Mouse (Mus musculus) forebrain, postnatal 0 days (tissue): ENCODE measurements at regions not wholly inside any gene's neighbourhood (a gene's known extent, or its start where the extent isn't known, plus 50 kb on each side); places are given as distances from the start of the nearest gene placed in this dataset.

Experiments used
- ATAC-seq: fragments of 200-750 bp; cut with Nextera tagmentation; 2 replicates; pipeline ENCODE4 v1.8.0; 2017; ENCODE audit warnings: mild to moderate bottlenecking, moderate library complexity
- DNase-seq: peaks from one replicate; pipeline ENCODE4 v3.0.0-alpha.2; 2015
- H3K27ac ChIP-seq: fragments of 300-500 bp; sonication (generic); 2 replicates; pipeline ENCODE4 v1.5.1; 2014; ENCODE audit warnings: low read depth, mild to moderate bottlenecking, antibody characterized with exemption, low read length, moderate library complexity, mixed read lengths
- H3K27me3 ChIP-seq: fragments of 300-500 bp; sonication (generic); 2 replicates; pipeline ENCODE4 v1.6.1; 2014; ENCODE audit warnings: mild to moderate bottlenecking, low read length, mixed read lengths; ENCODE audit not compliant: insufficient read depth
- H3K36me3 ChIP-seq: fragments of 300-500 bp; sonication (generic); 2 replicates; pipeline ENCODE4 v1.6.1; 2014; ENCODE audit warnings: mild to moderate bottlenecking, moderate library complexity; ENCODE audit not compliant: insufficient read depth
- H3K4me1 ChIP-seq: fragments of 300-500 bp; sonication (generic); 2 replicates; pipeline ENCODE4 v1.6.1; 2014; ENCODE audit warnings: antibody characterized with exemption; ENCODE audit not compliant: insufficient read depth
- H3K4me2 ChIP-seq: fragments of 300-500 bp; sonication (generic); 2 replicates; pipeline ENCODE4 v1.6.1; 2014; ENCODE audit warnings: low read depth, mild to moderate bottlenecking, moderate library complexity
- H3K4me3 ChIP-seq: fragments of 300-500 bp; sonication (generic); 2 replicates; pipeline ENCODE4 v1.5.1; 2014; ENCODE audit warnings: low read depth, low read length, mixed read lengths
- H3K9ac ChIP-seq: fragments of 300-500 bp; sonication (generic); 2 replicates; pipeline ENCODE4 v1.6.1; 2014; ENCODE audit warnings: mild to moderate bottlenecking
- H3K9me3 ChIP-seq: fragments of 300-500 bp; sonication (generic); 2 replicates; pipeline ENCODE4 v1.6.1; 2016; ENCODE audit warnings: low read length
- CTCF ChIP-seq: sonication (generic); IDR thresholded peaks from 2 replicates; pipeline ENCODE4 v1.5.1; 2016; ENCODE audit warnings: antibody characterized with exemption, control low read depth, low read depth
- WGBS: fragments of 180-500 bp; shearing (Covaris S2); extraction: QIAGEN DNeasy Blood & Tissue Kit; methylation state at CpG from one replicate; pipeline ENCODE4 v1.1.7; 2014; 5-methylcytosine and 5-hydroxymethylcytosine counted together

DNA sequence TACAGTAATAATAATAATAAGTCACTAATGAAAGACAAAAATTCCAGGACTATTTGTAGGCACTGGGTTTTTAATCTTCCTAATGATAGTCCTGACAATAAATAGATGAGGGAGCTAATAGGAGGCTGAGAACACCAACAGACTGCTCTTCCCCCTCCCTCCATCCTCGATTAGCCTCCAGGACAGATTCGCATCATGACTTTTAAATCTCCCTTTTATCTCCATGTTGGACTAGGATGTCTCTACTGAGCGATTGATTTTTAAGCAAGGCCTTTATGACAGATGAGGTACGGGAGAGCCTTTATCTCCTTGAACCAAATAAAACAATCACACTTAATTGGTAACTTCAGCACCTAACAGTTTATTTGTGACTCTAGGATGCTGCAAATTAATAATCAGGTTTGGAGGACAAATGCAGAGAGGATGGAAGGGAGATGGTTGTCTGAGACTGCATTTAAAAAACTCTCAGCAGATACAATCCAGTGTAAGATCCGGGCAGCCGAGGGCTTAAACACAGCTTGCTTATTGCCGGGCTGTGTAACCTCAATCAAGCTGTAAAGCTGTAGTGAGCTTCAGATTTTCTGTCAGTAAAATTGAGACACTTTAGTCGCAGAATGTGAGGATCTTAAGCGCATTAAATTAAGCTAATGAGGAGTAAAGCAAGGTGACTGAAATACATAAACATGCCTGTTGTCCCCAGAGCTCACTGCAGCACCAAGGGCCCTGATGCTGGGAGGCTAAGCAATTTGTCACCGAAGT is 82.3 kb downstream of the Cmpk2 start:
- Histone ChIP-seq H3K27ac (no peak overlapping the region), H3K27me3 (no peaks in the 10 kb centered on the region), H3K4me1 (no peaks in the 10 kb centered on the region), H3K9me3 (no peaks in the 10 kb centered on the region), H3K4me2 (no peak overlapping the region), H3K36me3 (no peaks in the 10 kb centered on the region), H3K4me3 (no peak overlapping the region), H3K9ac (0 out of 2 replicates have a peak overlapping the region, but pooled peaks have one; percentile 6)
- DNase-seq (peak; percentile 20), ATAC-seq (no peak)
- TF ChIP-seq CTCF = no peak
- WGBS = 38% methylated on average over 10 of the region's 10 CpGs

DNA sequence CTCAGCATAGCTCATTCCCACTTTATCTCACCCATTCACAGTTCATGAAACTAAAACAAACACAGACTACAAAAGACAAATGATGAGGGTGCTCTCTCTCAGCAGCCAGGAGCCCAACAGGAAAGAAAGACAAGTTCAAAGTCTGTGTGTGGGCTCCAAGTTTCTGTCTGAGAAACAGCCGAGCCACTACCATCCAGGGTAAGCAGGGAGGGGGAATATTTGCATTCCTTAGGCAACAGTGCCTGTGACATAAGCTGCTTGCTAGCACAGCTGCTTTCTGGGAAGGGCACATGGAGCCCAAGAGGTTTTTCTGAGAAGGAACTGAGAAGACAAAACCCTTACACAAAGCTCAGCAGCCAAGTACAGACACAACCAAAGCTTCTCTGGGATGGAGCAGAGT is 78.5 kb downstream of the Cmpk2 start:
- Histone ChIP-seq H3K4me3 (no peak overlapping the region), H3K36me3 (no peaks in the 10 kb centered on the region), H3K4me1 (no peaks in the 10 kb centered on the region), H3K4me2 (no peak overlapping the region), H3K9me3 (no peaks in the 10 kb centered on the region), H3K9ac (no peak overlapping the region), H3K27me3 (no peaks in the 10 kb centered on the region), H3K27ac (no peak overlapping the region; the same call in 1 of the 2 replicates)
- no peak for TF ChIP-seq CTCF
- ATAC-seq (peak; percentile 42), DNase-seq (peak; percentile 30)
- WGBS = 24% methylated on average over 1 of the region's 1 CpGs

DNA sequence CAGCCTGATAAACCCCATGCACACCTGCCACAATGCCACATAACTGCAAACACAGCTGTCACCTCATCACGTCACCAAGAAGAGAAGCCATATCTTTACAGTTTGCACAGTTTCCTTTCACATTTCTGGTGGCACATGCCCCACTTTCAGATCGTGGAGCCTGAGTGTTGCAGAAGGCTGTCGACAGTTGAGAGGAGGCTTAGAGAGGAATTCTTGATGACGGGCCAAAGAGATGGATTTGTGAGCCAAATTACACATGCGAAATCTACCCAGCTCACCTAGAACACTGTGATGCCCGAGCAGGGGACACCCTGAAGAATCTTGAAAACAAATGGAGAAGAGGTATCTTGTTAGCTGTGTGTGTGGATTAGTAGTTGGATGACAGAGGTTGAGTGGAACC is 77.4 kb downstream of the Cmpk2 start:
- H3K9ac ChIP-seq = no peak overlapping the region
- H3K4me2 ChIP-seq = no peak overlapping the region
- peak; percentile 78 for ATAC-seq
- H3K36me3 ChIP-seq = no peaks in the 10 kb centered on the region
- H3K9me3 ChIP-seq = no peaks in the 10 kb centered on the region
- no peak overlapping the region for H3K4me3 ChIP-seq
- H3K4me1 ChIP-seq = no peaks in the 10 kb centered on the region
- H3K27me3 ChIP-seq = no peaks in the 10 kb centered on the region
- TF ChIP-seq CTCF = no peak
- WGBS = 70% methylated on average over 6 of the region's 6 CpGs
- peak; percentile 64 for DNase-seq
- 0 out of 2 replicates have a peak overlapping the region, but pooled peaks have one; percentile 9 for H3K27ac ChIP-seq

DNA sequence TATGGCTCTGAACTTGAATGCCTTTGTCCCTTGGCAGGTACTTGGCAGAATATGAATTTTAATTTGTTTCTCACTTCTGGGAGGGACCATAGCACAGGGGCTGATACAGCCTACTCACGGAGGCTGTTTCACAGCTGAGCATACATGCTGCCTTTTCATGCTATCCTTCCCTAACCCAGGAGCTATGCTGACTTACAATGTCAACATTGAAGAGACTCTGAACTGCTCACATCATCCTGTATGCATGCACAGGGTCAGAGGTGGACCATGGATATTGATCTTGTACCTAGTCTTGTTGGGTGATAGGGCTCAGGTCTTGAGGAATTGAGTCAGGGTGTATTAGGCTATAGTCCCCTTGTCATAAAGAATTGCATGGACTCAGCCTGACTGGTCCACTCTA is 74.5 kb downstream of the Cmpk2 start:
- no peak overlapping the region for H3K4me3 ChIP-seq
- H3K9ac ChIP-seq = no peak overlapping the region
- no peaks in the 10 kb centered on the region for H3K4me1 ChIP-seq
- H3K36me3 ChIP-seq = no peaks in the 10 kb centered on the region
- no peaks in the 10 kb centered on the region for H3K27me3 ChIP-seq
- no peaks in the 10 kb centered on the region for H3K9me3 ChIP-seq
- no peak for ATAC-seq
- no peak for DNase-seq
- H3K27ac ChIP-seq = no peak overlapping the region
- no peak for TF ChIP-seq CTCF
- WGBS = 75% methylated on average over 1 of the region's 1 CpGs
- no peak overlapping the region for H3K4me2 ChIP-seq

DNA sequence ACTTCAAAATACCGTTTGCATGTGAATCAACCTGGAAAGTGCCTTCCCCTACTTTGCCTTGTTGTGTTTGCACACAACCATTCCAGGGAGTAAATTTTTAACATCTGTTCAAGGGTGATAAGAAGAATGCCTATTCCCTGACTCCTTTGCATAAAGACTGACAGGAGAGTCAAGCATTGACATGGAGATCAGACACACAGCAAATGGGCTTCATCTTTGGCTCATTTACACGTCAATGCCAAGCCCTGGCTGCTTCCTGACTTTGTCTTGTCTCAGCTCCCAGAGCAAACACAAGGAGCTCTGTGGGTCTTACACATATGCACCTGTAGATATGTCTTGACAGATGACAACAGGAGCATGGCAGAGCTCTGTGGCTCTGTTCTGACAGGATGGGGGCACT is 73.4 kb downstream of the Cmpk2 start:
- no peak for TF ChIP-seq CTCF
- no peak overlapping the region for H3K27ac ChIP-seq
- H3K4me2 ChIP-seq = no peak overlapping the region
- no peak for DNase-seq
- ATAC-seq = no peak
- no peaks in the 10 kb centered on the region for H3K27me3 ChIP-seq
- H3K4me3 ChIP-seq = no peak overlapping the region
- H3K9ac ChIP-seq = no peak overlapping the region
- no peaks in the 10 kb centered on the region for H3K36me3 ChIP-seq
- H3K4me1 ChIP-seq = no peaks in the 10 kb centered on the region
- H3K9me3 ChIP-seq = no peaks in the 10 kb centered on the region
- 44% methylated on average over 2 of the region's 2 CpGs for WGBS

DNA sequence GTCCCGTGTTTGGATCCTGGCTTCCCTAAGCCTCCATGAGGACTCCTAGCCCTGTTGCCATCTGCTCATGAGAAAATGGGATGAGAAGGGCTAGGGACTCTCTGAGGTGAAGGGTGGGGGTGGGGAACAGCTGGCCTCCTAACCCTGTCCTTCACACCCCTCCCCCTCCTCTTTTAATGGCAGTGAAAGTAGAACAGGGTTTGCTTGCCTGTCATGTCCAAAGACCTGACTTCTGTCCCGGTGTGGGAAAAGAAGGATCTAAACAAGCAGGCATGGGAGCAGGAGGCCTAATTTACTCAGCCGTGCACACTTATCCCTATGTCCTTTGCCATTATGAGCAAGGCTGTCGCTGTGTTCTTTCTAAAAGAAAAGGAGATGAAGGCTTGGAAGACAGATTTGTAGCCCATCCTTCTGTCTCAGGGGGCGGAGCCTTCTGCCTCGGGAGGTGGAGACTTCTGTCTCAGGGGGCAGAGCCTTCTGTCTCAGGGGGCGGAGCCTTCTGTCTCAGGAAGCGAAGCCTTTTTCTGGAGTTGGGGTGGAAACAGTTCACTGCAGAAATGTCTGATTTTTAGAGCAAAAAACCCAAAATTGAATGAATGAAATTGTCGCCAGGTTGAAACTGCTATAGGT is 66.4 kb downstream of the Cmpk2 start:
- DNase-seq (peak; percentile 23), ATAC-seq (no peak)
- Histone ChIP-seq H3K9ac (no peak overlapping the region), H3K4me1 (peaks cover 10% of the 10 kb centered on the region), H3K36me3 (no peaks in the 10 kb centered on the region), H3K27me3 (no peaks in the 10 kb centered on the region), H3K4me2 (no peak overlapping the region), H3K4me3 (no peak overlapping the region), H3K27ac (peak overlapping the region; percentile 21; the same call in 1 of the 2 replicates), H3K9me3 (no peaks in the 10 kb centered on the region)
- 70% methylated on average over 9 of the region's 9 CpGs for WGBS
- TF ChIP-seq CTCF = no peak
